Mouse (Mus musculus) adrenal gland, postnatal 36 days (tissue): ENCODE results near the gene Fam3b. TPM values are rescaled to one million over a fixed set of nuclear protein-coding genes. Genes with fewer than 3 reads are reported as not detected.

Experiments
- DNase-seq, 2 experiments: peaks; one replicate each; pipeline ENCODE4 v3.0.0; 2021; ENCODE audit warnings: mixed read lengths in 1 of 2
- long read RNA-seq, 2 experiments: library from polyadenylated mRNA; stranded (forward); transcript quantifications; one replicate each; pipeline ENCODE4 v2.0.0; 2021; ENCODE audit warnings: borderline sequencing depth in 2 of 2
- total RNA-seq, 2 experiments: library from RNA; stranded (reverse); gene quantifications; 2 replicates each; pipeline ENCODE4 v1.2.3; 2021

Fam3b gene
- total RNA-seq = not detected
- long read RNA-seq, experiment 1 = 0 reads
- long read RNA-seq, experiment 2 = 0 reads

GRCm38 (mm10) chr16:97514099-97514940 lies at the start of gene Fam3b:
TSS of gene Fam3b (minus strand) at chr16:97514816.
- no peak for DNase-seq

- DNase-seq = no peak
Observed at GRCm38 (mm10) chr16:97544340-97544739, 29.7 kb upstream of the Fam3b start.

DNA sequence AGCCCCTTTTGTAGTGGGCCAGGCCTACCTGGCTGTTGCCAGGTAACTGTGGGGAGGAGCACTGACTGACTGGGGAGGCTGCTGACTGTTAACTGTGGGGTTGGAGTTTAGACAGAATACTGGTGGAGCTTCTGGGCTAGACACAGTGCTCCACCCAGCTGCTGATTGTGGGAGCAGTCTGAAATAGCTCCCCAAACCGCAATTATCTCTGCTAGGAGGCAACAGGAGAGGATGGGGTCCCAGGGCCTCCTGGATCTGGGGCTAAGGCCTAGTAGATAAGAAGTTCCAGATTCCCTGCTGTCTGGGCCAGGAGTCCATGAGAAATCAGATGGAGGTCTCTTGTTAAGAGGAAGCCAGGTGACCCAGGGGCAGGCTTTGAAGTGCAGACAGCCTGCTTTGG lies 22.2 kb upstream of the Fam3b start:
- DNase-seq = no peak

GRCm38 (mm10) chr16:97535808-97536413 lies 21.3 kb upstream of the Fam3b start:
- peak; percentile 67 to 85 for DNase-seq

DNA sequence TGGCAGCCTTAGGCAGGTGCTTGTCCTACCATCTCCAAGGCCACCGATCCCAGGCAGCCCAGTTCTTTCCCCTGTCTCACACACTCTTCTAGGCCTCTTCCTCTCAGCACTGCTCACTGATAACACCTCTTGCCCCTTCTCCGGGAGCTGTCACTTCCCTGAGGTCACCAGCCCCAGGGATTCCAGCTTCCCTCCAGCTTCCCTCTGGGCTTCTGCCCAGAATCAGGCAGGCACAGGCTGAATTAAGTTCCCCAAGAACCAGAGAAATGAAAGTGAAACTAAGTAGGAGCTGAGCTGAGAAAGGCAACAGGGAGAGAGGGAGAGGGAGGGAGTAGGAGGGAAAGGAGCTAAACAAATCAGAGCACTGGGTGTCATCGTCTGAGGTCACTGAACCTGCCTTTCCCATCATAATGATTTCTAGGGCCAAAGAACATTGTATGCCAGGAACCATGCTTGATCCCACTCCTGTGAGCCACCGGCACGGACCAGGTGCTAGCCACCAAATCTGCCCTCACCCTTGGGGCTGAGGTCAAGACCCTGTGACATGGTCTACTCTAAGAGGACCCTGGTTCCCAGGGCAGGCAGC lies 20.4 kb upstream of the Fam3b start:
- DNase-seq = peak; percentile 48 to 68

- peak in 1 of 2 experiments; percentile 42 for DNase-seq
Observed at GRCm38 (mm10) chr16:97534448-97534847, 19.8 kb upstream of the Fam3b start.

GRCm38 (mm10) chr16:97533751-97534150 lies 19.1 kb upstream of the Fam3b start:
- no peak for DNase-seq

GRCm38 (mm10) chr16:97533126-97533525 lies 18.5 kb upstream of the Fam3b start:
- DNase-seq = peak in 1 of 2 experiments; percentile 31

DNA sequence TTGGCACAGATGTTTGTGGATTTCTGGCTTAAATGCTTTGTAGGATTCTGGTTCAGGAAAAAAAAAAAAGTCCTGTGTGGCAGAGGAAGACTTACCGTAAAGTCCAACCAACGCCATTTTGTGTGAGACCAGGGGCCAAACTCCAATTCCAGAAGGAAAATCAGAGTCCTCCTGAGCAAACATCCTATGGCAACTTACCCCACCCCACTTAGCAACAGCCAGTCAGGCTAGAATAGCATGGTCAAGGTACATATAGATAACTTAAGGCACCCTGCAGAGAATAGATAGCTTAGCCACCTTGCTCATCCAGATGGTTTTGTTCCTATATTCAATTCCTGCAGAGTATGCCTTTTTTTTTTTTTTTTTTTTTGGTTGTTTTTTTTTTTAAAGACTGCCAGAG lies 14.6 kb upstream of the Fam3b start:
- DNase-seq = no peak

- DNase-seq = peak; percentile 52 to 71
Observed at GRCm38 (mm10) chr16:97523024-97523423, 8.4 kb upstream of the Fam3b start.

GRCm38 (mm10) chr16:97521983-97522382 lies 7.4 kb upstream of the Fam3b start:
- DNase-seq = no peak

GRCm38 (mm10) chr16:97516341-97516740 lies 1.7 kb upstream of the Fam3b start:
- DNase-seq = no peak

- DNase-seq = no peak
Observed at GRCm38 (mm10) chr16:97512347-97512751, 2.3 kb downstream of the Fam3b start.

DNA sequence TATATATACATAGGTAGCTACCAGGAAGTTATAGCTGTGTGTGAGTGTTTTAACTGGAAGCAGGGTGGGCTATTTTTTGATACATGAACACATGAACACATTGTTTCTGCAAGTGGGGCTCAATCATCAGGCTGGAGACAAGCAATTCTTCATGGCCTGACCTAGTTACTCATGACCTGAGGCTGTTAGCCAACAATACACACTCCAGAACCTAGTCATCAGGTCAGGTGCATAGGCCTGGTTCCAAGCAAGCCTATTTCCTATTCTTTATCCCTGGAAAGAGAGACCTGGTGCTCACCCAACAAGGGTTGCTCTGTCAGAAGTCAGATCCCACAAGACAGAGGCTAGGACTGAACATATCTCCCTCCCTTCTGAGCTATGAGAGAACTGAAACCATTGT lies 3.1 kb downstream of the Fam3b start:
- peak; percentile 5 to 17 for DNase-seq

GRCm38 (mm10) chr16:97510849-97511248 lies 3.8 kb downstream of the Fam3b start:
- DNase-seq = no peak

DNA sequence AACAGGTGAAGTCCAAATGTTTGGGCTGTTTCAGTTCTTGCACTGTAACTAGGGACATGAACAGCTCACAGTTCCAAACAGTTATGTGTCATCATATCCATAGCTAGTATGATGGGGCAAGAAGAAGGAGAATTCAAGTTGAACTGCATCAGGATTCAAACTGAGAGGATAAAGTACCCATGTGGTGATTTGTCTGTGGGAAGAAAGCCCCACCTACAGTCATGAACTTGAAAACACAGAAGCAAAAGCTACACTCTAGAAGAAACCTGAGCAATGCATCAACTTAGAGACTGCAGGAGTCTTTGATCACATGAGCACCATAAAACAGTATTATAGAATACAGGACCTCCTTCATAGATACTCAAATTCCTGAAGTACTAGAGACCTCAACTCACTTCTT lies 6.8 kb downstream of the Fam3b start:
- DNase-seq = no peak

DNA sequence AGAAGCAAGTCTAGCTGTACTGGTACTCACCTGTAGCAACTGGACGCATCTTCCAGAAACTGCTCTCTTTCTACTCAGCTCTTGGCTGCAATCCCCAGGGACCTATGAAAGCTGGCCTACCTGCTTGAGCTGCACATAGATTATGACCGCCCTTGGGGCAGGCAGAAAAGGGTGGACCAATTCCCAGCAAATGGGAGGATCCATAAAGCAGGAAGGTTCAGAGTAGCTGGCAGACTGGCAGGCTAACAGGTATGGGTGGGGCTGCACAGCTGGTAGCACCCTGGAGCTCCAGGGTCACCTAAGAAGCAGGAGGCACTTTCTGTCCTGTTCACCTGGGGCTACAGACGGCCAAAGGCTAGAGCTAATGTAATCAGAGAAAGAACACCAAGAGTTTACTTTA lies 9.8 kb downstream of the Fam3b start:
- no peak for DNase-seq

DNA sequence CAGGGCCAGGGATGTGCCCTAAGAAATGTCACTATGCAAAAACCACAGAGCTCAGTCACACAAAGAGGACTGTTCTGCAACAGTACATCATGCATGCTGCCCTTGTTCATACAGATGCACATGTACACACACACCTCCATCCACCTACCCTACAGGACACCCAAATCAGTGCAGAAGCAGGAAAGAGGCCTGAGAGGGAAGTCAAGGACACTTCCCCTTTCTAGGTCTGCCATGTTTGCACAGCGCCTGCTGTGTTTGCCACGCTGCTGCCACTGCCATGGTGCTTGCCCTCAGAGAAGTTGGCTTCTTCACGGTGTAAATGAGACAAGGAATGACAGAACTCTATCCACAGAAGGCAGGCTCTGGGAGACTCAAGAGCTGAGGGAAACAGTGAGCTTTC lies 10.8 kb downstream of the Fam3b start:
- no peak for DNase-seq

GRCm38 (mm10) chr16:97500901-97501300 lies 13.7 kb downstream of the Fam3b start:
- DNase-seq = no peak

DNA sequence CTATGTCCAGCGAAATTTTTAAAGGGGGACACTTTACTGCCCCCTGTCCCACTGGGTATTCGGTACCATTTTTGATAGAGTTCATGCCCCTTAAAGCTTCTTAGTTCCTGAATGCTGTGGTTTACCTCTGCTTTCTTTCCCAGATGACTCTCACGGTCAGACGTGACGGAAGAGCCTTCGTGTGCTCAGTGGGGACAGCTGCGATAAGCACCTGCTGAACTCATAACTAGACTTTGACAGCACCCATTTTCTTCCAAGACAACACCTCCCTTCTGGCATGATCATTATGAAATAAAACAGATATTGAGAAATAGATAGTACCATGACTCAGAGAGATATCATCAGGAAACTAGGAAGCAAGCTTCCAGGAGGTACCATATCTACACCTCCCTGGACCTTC lies 15.2 kb downstream of the Fam3b start:
- DNase-seq = no peak

- no peak for DNase-seq
Observed at GRCm38 (mm10) chr16:97498139-97498538, 16.5 kb downstream of the Fam3b start.

DNA sequence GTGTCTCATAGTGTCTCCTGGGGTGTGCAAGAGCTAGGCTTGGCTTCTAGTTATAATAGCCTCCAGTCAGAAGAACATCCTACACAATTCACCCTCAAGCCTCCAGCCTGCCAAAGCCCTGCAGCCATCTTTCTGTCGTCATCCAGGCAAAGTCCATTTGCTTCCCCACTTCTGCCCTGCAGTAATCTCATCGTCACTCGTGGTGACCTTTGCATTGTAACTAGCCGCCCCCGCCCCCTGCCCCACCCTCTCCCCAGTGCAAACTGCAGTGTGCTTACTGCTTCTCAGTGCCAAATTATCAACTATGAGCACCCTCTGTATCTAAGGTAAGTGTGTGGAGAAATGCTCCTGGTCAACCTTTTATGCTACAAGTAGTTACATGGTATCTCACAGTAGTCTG lies 16.9 kb downstream of the Fam3b start:
- DNase-seq = no peak

DNA sequence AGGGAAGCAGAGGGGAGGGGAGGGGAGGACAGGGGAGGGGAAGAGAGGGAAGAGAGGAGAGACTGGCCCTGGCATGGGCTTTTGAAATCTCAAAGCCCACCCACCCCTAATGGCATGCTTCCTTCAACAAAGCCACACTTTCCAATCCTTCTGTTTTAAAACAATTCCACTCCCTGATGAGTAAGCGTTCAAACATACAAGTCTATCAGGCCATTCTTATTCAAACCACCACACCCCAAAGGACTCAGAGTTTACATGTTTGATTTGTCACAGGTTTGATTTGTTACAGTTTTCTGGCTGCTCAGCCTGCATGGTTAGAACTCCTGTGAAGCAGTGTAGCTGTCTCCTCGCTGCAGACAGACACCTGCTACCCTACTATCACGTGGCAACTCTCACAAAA lies 18.6 kb downstream of the Fam3b start:
- no peak for DNase-seq
